Mouse (Mus musculus) cerebellum, adult 9-10 months (tissue): Measurements from ENCODE around the gene Erich2.

Experiments used
- DNase-seq: peaks from one replicate; pipeline ENCODE4 v3.0.0; 2022

Erich2 gene

DNA sequence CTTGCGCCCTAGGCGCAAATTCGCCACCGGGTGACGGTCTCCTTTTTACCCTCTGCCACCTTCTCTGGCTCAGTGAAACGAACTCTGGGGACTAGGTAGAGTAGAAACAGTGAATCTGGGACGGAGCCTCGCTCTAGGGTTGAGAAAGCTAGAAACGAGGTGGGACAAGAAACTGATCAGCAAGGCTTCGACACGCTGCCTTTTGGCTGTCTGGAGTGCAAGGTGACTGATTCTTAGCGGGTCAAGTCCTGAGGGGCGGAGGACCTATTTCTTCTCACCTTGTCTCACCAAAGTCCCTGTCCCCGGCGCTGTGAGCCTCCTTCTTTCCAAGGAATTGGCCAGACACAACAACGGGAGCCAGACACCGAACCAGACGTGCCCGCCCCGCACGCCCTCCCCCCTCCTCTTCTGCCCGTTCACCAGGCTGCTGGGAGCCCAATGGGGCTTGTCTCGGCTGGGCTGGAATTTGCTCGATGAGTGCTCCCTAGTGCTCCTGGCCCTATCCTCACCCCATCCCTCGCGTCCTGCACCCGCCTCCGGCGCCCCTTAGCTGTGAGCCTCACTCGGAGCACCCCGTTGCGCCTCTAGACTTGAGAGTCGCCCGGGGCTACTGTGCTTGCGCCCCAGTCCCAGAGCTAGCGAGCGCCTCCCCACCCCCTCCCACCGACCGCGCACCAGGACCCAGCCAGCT is 54.5 kb downstream of the Erich2 start:
- DNase-seq: no peak

DNA sequence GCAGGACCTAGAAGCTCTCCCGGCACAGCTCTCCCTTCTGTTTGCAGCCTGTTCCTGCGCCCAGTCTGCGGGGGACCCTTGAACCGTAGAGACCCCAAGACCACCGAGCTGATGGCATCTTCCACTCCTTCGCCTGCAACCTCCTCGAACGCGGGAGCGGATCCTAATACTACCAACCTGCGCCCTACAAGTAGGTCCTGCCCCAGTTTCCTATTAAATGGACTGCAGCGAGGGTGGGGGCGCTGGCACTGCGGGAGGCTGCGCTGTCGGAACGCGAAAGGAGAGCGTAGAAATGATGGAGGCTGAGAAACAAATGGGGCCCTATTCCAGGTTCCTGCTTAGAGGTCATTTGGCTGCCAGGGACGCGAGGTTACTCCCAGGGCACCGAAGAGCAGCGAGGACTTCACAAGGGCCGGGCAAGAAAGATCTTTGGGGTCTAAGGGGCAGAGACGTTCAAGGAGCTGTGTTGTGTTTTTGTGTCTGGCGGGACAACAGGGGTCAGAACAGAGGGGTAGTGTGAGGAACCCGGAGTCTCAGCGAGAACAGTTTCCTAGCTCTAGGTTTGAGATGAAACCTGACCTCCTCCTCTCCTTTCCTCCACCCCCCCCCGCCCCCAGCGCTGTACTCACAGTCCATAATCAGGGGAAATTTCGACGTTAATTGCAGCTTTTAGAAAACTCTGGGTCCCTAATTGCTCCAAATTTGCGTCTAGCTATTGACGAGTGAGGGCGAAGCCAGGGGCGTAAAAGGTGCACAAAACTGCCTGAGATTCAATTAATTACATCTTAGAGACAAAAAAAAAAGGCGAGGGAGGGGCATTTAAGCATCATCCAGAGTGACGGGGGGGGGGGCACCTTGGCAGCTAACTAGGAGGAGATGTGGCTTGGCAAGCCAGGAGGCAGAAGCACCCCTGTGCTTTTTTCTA is 55.4 kb downstream of the Erich2 start:
- no peak for DNase-seq

DNA sequence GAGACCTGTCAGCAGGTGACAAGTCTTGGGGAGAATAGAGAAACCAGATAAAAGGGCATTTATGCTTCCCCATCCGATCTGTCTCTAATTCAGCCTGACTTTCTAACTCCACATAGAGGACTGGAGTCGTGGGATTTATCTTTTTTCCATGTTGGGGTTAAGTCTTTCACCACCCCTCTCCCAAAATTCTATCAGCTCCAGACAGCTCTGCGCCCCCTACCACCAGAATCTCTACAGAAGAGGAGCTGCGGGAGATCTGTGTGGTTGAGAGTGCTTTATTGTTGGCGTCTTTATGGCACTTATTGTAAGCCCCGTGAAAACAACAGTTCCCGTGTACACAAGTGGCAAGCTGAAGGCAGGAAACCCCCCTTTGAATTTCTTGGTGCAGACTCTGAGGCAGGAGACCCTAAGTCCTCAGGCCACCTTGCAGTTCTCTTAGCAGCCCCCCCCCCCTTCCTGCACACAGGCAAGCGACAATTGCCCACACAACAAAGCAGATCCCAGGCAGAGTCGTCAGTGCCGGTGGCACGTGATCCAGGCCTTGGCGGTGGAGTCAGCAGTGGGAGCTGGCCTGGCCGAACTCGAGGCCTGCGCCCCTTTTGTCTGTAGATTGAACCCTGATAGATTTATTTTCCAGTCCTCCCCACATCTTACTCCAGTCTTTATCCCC is 56.2 kb downstream of the Erich2 start:
- no peak for DNase-seq

DNA sequence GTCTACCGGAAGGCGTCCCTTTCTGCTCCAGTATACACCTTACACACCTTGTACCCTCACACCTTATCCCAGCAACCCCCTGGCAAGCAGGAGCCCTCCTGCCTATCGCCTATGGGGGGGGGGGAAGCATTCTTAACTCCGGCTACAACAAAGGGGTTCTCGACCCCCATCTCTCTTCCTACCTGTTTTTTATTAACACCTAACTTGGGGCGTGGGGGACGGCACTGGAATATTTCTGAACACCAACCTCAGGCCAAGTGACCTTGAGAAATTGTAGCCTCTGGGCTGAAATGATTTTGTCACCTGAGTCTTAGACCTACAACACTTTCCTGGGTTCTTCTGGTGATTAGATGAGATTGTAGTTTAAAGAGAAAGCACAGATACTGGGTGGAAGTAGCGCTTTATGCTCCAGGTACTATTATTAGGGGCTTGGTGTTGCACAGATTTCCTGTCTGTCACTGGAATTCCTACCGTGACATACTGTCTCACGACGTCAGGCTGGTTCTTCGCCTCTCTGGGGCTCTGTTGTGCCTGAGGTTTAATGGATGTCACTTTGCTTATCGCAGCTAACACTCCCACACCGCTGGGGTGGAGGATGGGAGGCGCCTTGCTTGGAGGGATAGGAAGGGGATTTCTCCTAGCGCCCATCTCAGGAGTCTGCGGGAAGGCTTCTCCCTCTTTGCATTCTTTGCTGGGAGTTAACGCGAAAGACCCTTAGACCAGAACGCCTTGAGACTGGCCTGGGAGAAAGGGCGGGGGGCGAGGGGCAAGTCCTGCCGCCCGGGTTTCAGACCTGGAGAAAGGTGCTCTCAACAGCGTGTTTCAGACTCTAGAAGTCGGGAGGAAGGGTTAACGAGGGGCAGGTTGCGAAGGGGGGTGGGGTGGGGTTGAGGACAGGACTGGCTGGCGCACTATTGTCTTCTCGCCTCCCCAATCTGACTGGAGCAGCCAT is 57.3 kb downstream of the Erich2 start:
- DNase-seq: no peak

DNA sequence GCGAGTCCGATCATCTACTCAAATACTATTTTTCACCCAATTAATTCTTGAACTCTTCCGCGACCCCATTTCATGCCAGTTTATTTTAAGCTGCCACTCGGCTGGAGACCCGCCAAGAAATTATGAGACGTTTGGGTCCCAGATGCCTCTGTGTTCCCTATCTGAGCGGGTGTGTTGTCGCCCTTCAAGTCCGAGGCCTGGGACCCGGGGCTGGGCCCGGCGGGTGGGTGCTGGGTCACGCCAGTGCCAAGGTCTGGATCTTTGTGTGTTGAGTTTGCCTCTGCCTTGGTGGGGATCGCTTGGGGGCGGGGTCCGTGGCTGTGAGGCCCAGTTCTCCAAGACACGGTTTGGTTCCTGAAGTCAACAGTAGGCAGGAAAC is 58.0 kb downstream of the Erich2 start:
- DNase-seq: no peak

DNA sequence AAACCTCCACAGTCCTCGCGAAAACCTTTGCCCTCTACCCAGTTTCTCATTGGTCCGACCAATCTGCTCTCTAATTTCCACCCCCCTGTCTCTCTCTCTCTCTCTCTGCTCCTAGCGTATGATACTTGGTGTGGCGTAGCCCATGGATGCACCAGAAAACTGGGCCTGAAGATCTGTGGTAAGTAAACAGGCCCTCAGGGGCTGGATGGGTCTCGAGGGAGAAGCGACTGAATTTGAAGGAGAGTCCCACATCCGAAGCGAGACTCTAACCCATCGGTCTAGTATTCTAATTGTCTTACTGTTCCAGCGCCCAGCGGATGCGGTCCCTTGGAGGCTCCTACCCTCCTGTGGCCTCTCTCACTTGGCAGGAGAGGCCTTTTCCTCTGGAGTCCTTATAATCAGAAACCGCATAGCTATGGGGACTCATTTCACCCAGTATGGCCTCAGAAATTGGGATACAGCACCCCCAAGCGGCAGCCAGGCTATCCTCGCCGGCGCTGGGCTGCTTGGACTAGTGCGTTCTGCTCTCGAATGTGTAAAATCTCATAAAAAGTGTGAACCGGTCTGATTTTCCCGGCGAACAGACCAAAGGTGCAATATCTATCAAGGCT is 58.6 kb downstream of the Erich2 start:
- DNase-seq: no peak

DNA sequence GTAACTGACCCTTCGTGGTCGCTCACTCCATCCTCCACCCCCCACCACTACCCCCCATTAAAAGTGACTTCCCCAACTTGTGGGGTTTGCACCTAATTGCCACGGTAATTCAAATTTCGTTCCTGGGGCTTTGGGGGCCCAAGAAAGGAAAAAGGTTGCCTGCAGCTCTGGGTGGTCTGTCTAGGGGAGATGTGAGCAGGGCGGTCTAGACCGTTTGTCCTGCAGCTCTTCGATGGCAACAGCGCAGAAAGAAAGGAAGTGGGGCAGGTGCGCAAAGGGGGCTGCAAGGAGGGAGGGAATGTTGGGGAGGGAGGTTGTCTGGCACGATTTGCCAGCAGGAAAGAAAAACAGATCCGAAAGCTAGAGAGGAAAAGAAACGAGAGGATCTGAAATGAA is 59.1 kb downstream of the Erich2 start:
- no peak for DNase-seq

DNA sequence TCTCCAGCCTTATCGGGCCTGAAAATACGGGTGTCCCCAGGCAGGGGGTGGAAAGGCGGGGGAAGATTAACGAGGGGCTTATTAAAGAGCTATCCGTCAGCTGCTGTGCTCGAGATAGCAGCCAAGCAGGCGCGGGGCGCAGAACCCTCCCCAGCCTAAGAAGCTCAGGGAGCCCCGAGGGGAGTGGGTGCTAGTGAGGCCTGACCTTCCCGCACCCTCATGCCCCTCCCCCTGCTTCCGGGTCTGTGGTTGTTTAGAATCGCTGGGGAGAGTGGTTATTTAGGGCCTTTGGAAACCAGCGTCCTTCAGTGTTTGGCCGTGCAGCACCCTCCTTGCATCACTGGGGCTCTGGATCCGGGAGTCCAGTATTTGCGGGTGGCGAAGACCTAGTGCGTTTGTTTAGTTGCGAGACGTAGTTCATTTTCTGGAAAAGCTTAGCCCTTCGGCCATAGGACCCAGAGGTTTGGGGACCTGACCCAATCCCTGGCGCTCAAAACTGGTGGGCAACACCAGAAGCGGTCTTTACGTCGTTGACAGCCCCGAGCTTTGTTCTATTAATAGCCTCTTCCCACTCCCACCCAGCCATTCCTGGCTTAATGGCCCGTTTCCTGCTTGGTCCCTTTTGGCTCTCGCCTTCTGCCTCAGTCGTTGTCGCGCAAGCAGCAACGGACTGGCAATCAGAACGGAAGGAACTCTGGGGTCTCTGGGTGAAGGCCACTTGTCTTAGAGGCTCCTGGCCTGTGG is 59.8 kb downstream of the Erich2 start:
- DNase-seq: no peak

DNA sequence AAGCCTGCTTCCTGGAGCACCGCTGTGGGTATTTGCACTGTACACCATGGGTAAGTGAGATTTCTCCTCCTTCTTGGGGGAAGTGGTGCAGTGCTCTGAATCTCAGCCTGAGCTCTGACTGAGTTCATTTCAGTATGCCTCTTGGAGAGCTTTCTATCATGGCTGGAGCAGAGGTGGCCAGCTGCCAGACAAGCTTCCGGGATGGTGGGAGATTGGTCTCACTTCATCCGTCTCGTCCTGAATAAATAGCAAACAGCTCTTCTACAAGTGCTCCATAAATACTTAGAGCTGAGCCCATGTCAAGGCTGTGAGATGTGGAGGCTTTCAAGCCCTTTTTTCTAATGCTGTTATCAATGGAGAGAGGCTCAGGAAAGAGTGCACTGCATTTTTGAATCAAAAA is 63.1 kb downstream of the Erich2 start:
- DNase-seq: no peak

DNA sequence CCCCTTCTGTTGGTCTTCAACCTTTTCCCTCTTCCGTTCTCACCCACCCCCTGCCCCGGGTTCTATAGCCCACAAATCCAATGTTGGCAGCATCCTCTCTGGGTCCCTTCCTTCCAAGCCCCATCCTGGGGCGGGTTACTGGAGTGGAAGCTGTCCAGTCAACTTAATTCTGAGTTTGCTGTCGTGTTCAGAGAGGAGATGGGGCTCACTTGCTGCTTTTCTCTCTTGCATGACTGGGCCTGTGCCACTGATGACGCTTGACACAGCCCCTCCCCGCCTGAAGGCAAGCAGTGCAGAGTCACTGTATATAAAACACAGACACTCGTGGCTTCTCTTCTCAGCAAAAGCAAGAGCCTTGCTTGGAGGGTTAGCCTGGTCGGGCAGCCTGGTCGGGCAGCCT is 63.6 kb downstream of the Erich2 start:
- DNase-seq: no peak

DNA sequence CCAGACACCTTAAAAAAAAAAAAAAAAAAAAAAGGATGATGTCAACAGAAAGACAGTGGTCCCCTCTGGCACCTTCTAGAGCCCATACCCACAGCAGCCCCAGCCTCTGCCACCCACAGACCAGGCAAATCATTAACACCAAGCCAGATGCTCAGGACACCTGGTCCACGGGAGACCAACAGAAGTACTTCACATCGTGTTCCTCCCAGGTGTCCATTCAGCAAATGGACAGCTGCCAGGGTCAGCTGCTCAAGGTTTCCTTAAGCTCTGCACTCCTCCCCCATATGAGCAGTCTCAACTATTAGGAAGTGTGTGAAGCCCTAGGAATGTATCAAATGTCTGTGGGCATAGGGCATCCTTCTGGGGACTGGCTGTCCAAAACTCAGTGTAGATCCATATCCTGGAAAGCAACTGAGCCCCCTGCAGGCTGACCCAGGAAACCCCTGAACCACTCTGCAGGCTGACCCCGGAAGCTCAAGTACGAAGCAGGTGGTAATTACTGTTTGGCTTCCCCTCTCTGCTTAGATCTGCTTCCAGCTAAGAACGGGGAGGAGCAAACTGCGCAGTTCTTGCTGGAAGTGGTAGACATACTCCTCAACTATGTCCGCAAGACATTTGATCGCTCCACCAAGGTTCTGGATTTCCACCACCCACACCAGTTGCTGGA is 65.1 kb downstream of the Erich2 start:
- no peak for DNase-seq

DNA sequence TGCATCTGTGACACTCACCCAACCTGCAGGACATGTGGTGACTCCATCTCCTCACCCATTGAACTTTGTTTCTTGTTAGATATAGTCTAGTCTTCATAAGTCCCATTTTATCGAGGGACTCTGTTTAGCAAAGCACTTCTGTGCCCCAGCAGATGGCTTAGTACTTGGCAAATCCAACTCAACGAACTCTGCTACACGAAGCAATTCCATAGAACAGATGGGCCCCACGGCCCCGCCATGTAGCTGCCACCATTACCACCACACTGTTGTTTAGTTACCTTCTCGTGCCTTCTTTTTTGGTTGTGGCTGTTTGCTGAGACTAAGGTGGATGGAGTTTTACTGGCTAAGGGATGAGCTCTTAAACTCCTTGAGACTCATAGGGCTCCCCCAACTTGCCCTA is 79.6 kb downstream of the Erich2 start:
- DNase-seq: no peak
